Mouse (Mus musculus) cerebellum, adult 8-10 months (tissue): Measurements from ENCODE around the gene Fuz.

ENCODE experiments used
- DNase-seq: peaks from one replicate; pipeline ENCODE4 v3.0.0; 2022

The Fuz gene

DNA sequence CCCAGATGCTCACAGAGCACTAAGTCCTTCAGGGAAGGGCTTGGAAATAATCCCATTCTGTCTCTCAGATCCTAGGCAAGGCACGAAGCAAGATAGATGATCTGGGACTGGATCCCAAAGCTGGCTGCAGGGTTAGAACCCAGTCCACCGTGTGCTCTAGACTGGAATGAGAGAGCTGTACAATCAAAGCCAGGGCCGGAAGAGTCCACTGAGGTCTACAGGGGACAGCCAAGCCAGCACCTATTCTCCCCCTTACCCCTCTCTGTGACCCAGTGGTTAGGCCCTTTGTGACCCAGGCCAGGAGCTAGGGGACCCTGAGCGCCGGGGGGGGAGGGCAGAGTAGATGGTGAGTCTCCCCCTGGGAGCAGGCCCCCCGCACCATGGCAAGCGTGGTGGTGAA is 47.0 kb downstream of the Fuz start, which contains the start of gene Tsks:
TSS of gene Tsks (plus strand) at position 301 of the 400 bp plus-strand sequence.
- DNase-seq = no peak

GRCm38 (mm10) chr7:44949922-44950321 is 54.0 kb downstream of the Fuz start:
- no peak for DNase-seq

DNA sequence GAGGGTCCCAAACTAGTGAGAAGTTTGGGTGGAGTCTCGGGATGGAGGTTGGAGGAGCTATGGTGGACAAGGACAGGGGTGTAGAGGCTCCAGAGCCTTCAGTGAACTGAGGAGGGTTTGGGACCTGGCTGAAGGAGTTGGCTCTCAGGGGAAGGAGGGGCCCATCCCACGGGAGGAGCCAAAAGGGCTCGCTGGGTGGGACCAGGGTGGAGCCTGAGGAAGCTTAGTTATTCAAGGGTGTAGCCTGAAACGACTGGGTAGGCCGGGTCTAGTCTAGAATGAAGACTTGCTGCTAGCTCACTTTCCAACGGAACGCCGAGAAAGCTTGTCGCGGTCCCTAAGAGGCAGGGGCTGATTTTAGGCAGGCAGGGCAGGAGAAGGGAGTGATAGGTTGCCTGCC is 56.1 kb downstream of the Fuz start:
- no peak for DNase-seq
